In genomic region chr4:126255113-126256001, GRCm38 (mm10) we compare ENCODE assay signal across 8 mouse cellular contexts. TPM values are rescaled to one million over a fixed set of nuclear protein-coding genes. Genes with fewer than 3 reads are reported as not detected.
DNase-seq lines count a peak whose midpoint lies in the region; ATAC-seq and TF ChIP-seq lines count a peak whose summit lies in the region.

No protein-coding gene starts in this region.

- peaks cover 11% of the 10 kb centered on the region for H3K36me3 ChIP-seq in heart, adult 2 months (ENCODE audit: control insufficient read depth, insufficient read depth, low read length)
- no peaks in the 10 kb centered on the region for H3K36me3 ChIP-seq in thymus, adult 2 months (ENCODE audit: control insufficient read depth, insufficient read depth, low read length)

- peak overlapping the region; percentile 100 for H3K27ac ChIP-seq in heart, adult 2 months
- no peak overlapping the region for H3K27ac ChIP-seq in thymus, adult 2 months (ENCODE audit: control insufficient read depth, insufficient read depth, low read length)

- peak overlapping the region; percentile 89 for H3K9ac ChIP-seq in heart, adult 2 months (ENCODE audit: low read depth, low read length)

- TF ChIP-seq CTCF in heart, adult 2 months (IDR thresholded peaks at IDR 0.05), result no peak
- TF ChIP-seq CTCF in thymus, adult 2 months (IDR thresholded peaks at IDR 0.05; ENCODE audit: borderline replicate concordance, control insufficient read depth, extremely low read depth, insufficient read depth, low read length, poor library complexity), result no peak

- H3K27me3 ChIP-seq in heart, adult 2 months (ENCODE audit: control insufficient read depth, insufficient read depth, low read length), result no peaks in the 10 kb centered on the region
- H3K27me3 ChIP-seq in thymus, adult 2 months (ENCODE audit: control insufficient read depth, insufficient read depth, low read length), result no peaks in the 10 kb centered on the region

- no peak for TF ChIP-seq POLR2A in heart, adult 2 months (IDR thresholded peaks at IDR 0.05; ENCODE audit: insufficient read depth, low read depth, low read length)
- no peak for TF ChIP-seq POLR2A in thymus, adult 2 months (IDR thresholded peaks at IDR 0.05; ENCODE audit: control insufficient read depth, extremely low read depth, insufficient read depth, low read length, poor library complexity)

- peak; percentile 71 for DNase-seq in left cerebral cortex, postnatal 4 days
- no peak for DNase-seq in left cerebral cortex, postnatal 14 days (ENCODE audit: low spot score in 2 of 2)
- DNase-seq in cerebellum, adult 11 months, result peak; percentile 61
- DNase-seq in heart, adult 2 months, result peak; percentile 73 to 74
- DNase-seq in kidney, postnatal 25 days, result peak; percentile 49 to 75
- DNase-seq in thymus, adult 2 months, result peak; percentile 66

- peaks cover 42% of the 10 kb centered on the region for H3K4me1 ChIP-seq in heart, adult 2 months (ENCODE audit: control insufficient read depth, insufficient read depth, low read length)
- peaks cover 52% of the 10 kb centered on the region for H3K4me1 ChIP-seq in thymus, adult 2 months (replicated peaks; ENCODE audit: control insufficient read depth, insufficient read depth, low read length)

- H3K79me2 ChIP-seq in heart, adult 2 months (replicated peaks; ENCODE audit: control insufficient read depth, insufficient read depth, low read length), result peaks cover 12% of the 10 kb centered on the region

- WGBS in heart, adult 2 months, result 1% methylated on average over 50 of the region's 50 CpGs
- WGBS in thymus, adult 2 months, result 2% methylated on average over 50 of the region's 50 CpGs

- TF ChIP-seq EP300 in heart, adult 2 months (IDR thresholded peaks at IDR 0.05; ENCODE audit: insufficient read depth, low read depth, low read length), result no peak

- 0 out of 2 replicates have a peak, but pooled peaks have one; percentile 9 for ATAC-seq in megakaryocyte, adult 5-6 weeks (ENCODE audit: poor library complexity, severe bottlenecking)
- no peak for ATAC-seq in inflammation-experienced regulatory T-cells, adult 6 months

- H3K4me3 ChIP-seq in heart, adult 2 months, result peak overlapping the region; percentile 100
- H3K4me3 ChIP-seq in thymus, adult 2 months (ENCODE audit: control insufficient read depth, insufficient read depth, low read length), result peak overlapping the region; percentile 96

- intact Hi-C loops in left cerebral cortex, postnatal 4 days (cut with DNase I), result loop anchor here (5.0 kb wide), 2 partner anchors 38 to 73 kb away; no protein-coding TSS in a partner anchor
- intact Hi-C loops in left cerebral cortex, postnatal 14 days (cut with DNase I), result no loop called here
- intact Hi-C loops in heart, adult 2 months (cut with DNase I), result loop anchor here (1.0 kb wide), 1 partner anchor 17 kb away; no protein-coding TSS in a partner anchor

RNA-seq across cellular contexts. Expression of gene Map7d1, which starts 0.8 kb away (rescaled TPM):
- 100 to 1,000 TPM; 211 to 214 TPM for total RNA-seq in left cerebral cortex, postnatal 4 days (2021)
- 100 to 1,000 TPM; 241 to 264 TPM for total RNA-seq in left cerebral cortex, postnatal 14 days (2021)
- 100 to 1,000 TPM; 253 to 267 TPM for total RNA-seq in heart, adult 2 months (2021)
- polyA plus RNA-seq in heart, adult 2 months (2012; rRNA removed), result 149 and 161 TPM in 2 replicates
- total RNA-seq in megakaryocyte, adult 5-6 weeks (2015), result 43.9 and 45.9 TPM in 2 replicates
- 60.7 and 71.3 TPM in 2 replicates for total RNA-seq in megakaryocyte, adult 5-6 weeks (2017)
- polyA plus RNA-seq in thymus, adult 2 months (2012; rRNA removed), result 74.6 and 84.2 TPM in 2 replicates
- polyA plus RNA-seq in inflammation-experienced regulatory T-cells, adult 6 months (2017; shearing (Covaris generic)), result 1 to 10 TPM; 3.2 to 6.6 (median 5.1) TPM

RNA-seq across cellular contexts. Expression of gene Trappc3, which starts 6.8 kb away (rescaled TPM):
- 100 to 1,000 TPM; 102 to 105 TPM for total RNA-seq in left cerebral cortex, postnatal 4 days (2021)
- 10 to 100 TPM; 82.0 to 85.4 TPM for total RNA-seq in left cerebral cortex, postnatal 14 days (2021)
- 10 to 100 TPM; 46.3 to 49.5 TPM for total RNA-seq in heart, adult 2 months (2021)
- 41.0 and 65.9 TPM in 2 replicates for polyA plus RNA-seq in heart, adult 2 months (2012; rRNA removed)
- 30.1 and 40.9 TPM in 2 replicates for total RNA-seq in megakaryocyte, adult 5-6 weeks (2015)
- 56.3 and 58.6 TPM in 2 replicates for total RNA-seq in megakaryocyte, adult 5-6 weeks (2017)
- polyA plus RNA-seq in thymus, adult 2 months (2012; rRNA removed), result 48.0 and 55.1 TPM in 2 replicates
- 10 to 100 TPM; 55.8 to 71.3 (median 70.8) TPM for polyA plus RNA-seq in inflammation-experienced regulatory T-cells, adult 6 months (2017; shearing (Covaris generic))

RNA-seq across cellular contexts. Expression of gene Col8a2, which starts 31.2 kb away (rescaled TPM):
- 1 to 10 TPM; 2.2 to 3.4 TPM for total RNA-seq in left cerebral cortex, postnatal 4 days (2021)
- 1 to 10 TPM; 2.9 to 3.4 TPM for total RNA-seq in left cerebral cortex, postnatal 14 days (2021)
- under 1 TPM; 0.57 to 0.66 TPM for total RNA-seq in heart, adult 2 months (2021)
- polyA plus RNA-seq in heart, adult 2 months (2012; rRNA removed), result 0.45 and 0.91 TPM in 2 replicates
- total RNA-seq in megakaryocyte, adult 5-6 weeks (2015), result not detected in 2 replicates
- total RNA-seq in megakaryocyte, adult 5-6 weeks (2017), result not detected in 2 replicates
- polyA plus RNA-seq in thymus, adult 2 months (2012; rRNA removed), result 0.28 and 0.35 TPM in 2 replicates
- polyA plus RNA-seq in inflammation-experienced regulatory T-cells, adult 6 months (2017; shearing (Covaris generic)), result not detected

RNA-seq across cellular contexts. Expression of gene Thrap3, which starts 52.8 kb away (rescaled TPM):
- total RNA-seq in left cerebral cortex, postnatal 4 days (2021), result 100 to 1,000 TPM; 165 TPM
- 100 to 1,000 TPM; 129 to 147 TPM for total RNA-seq in left cerebral cortex, postnatal 14 days (2021)
- 100 to 1,000 TPM; 100 to 118 TPM for total RNA-seq in heart, adult 2 months (2021)
- 37.9 and 61.4 TPM in 2 replicates for polyA plus RNA-seq in heart, adult 2 months (2012; rRNA removed)
- 115 and 119 TPM in 2 replicates for total RNA-seq in megakaryocyte, adult 5-6 weeks (2015)
- 248 and 291 TPM in 2 replicates for total RNA-seq in megakaryocyte, adult 5-6 weeks (2017)
- 91.8 and 101 TPM in 2 replicates for polyA plus RNA-seq in thymus, adult 2 months (2012; rRNA removed)
- 100 to 1,000 TPM; 198 to 359 (median 205) TPM for polyA plus RNA-seq in inflammation-experienced regulatory T-cells, adult 6 months (2017; shearing (Covaris generic))

Comparison
In these comparisons a context has a peak if more than half of its experiments do, and no peak if none do; other contexts are left out.
1. DNase-seq: peak in left cerebral cortex, postnatal 4 days (single experiment), cerebellum, adult 11 months (single experiment), heart, adult 2 months (2 of 2), kidney, postnatal 25 days (2 of 2) and thymus, adult 2 months (single experiment); none in left cerebral cortex, postnatal 14 days (0 of 2).